Mouse (Mus musculus): Measurements from ENCODE around the gene Gm10134. TPM values are rescaled to one million over a fixed set of nuclear protein-coding genes. Genes with fewer than 3 reads are reported as not detected.

Gene Gm10134
- polyA plus RNA-seq, 1 experiment from 2014 or later = 7.5 TPM

GRCm38 (mm10) chr2:28537995-28538816 is 32.3 kb downstream of the Gm10134 start:
- H3K27me3 ChIP-seq (ENCODE audit: control insufficient read depth, insufficient read depth, low read length) = no peaks in the 10 kb centered on the region
- ATAC-seq (ENCODE audit: insufficient number of reproducible peaks, insufficient read depth, low FRiP score, low read depth) = no peak
- peaks cover 12% of the 10 kb centered on the region for H3K36me3 ChIP-seq (ENCODE audit: control insufficient read depth, insufficient read depth, low read length)
- H3K4me2 ChIP-seq (replicated peaks; ENCODE audit: low read depth, low read length) = no peak overlapping the region
- H3K9ac ChIP-seq (replicated peaks; ENCODE audit: low read depth, low read length) = no peak overlapping the region
- WGBS = 70% methylated on average over 8 of the region's 8 CpGs
- no peak overlapping the region for H3K4me3 ChIP-seq (ENCODE audit: low read depth, low read length)
- H3K4me1 ChIP-seq (ENCODE audit: control insufficient read depth, insufficient read depth, low read length) = peaks cover 68% of the 10 kb centered on the region
- no peaks in the 10 kb centered on the region for H3K9me3 ChIP-seq (ENCODE audit: control insufficient read depth, low read depth, low read length)
- H3K27ac ChIP-seq (ENCODE audit: low read length) = peak overlapping the region; percentile 78; the same call in 1 of the 2 replicates

DNA sequence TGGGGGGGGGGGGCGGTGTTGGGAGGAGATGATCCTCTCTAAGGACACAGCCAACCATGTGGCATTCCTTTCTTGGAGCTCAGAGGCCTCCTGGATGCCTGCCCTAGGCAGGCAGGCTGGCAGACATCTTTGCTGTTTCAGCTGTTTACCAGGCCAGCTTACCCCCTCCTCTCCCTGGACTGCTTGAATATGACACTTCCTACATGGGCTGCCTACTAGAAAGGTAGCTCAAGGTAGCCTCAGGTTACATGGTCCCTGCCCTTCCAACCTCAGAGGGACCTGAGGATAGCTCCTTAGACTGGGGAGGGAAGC is 32.9 kb downstream of the Gm10134 start:
- ATAC-seq (ENCODE audit: insufficient number of reproducible peaks, insufficient read depth, low FRiP score, low read depth) = no peak
- peak overlapping the region; percentile 78; the same call in 1 of the 2 replicates for H3K27ac ChIP-seq (ENCODE audit: low read length)
- WGBS = 78% methylated on average over 1 of the region's 1 CpGs
- H3K27me3 ChIP-seq (ENCODE audit: control insufficient read depth, insufficient read depth, low read length) = no peaks in the 10 kb centered on the region
- no peak overlapping the region for H3K9ac ChIP-seq (replicated peaks; ENCODE audit: low read depth, low read length)
- no peak overlapping the region for H3K4me3 ChIP-seq (ENCODE audit: low read depth, low read length)
- no peak overlapping the region for H3K4me2 ChIP-seq (replicated peaks; ENCODE audit: low read depth, low read length)
- H3K9me3 ChIP-seq (ENCODE audit: control insufficient read depth, low read depth, low read length) = no peaks in the 10 kb centered on the region
- H3K36me3 ChIP-seq (ENCODE audit: control insufficient read depth, insufficient read depth, low read length) = peaks cover 18% of the 10 kb centered on the region
- H3K4me1 ChIP-seq (ENCODE audit: control insufficient read depth, insufficient read depth, low read length) = peaks cover 68% of the 10 kb centered on the region

DNA sequence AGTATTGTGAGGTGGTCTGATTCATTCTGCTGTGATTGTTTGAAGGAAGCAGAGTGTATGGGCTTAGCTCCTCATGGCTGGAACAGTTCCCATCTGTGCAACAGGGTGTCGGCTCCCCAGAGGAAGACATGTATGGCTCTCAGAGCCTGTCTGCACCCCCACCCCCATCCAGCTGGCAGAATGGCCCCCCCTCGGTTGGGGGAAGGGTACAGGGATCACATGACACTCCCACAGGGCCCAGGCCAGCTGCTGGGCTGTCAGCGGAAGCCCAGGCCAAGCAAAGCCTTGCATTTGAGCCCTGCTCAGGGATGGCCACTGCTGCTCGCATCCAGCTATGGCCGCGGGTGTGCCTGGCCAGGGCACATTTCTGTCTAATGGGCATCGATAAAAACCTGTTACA is 33.3 kb downstream of the Gm10134 start:
- peak overlapping the region; percentile 78; the same call in 1 of the 2 replicates for H3K27ac ChIP-seq (ENCODE audit: low read length)
- H3K36me3 ChIP-seq (ENCODE audit: control insufficient read depth, insufficient read depth, low read length) = peaks cover 22% of the 10 kb centered on the region
- peak; percentile 39; the same call in 1 of the 2 replicates for ATAC-seq (ENCODE audit: insufficient number of reproducible peaks, insufficient read depth, low FRiP score, low read depth)
- no peaks in the 10 kb centered on the region for H3K27me3 ChIP-seq (ENCODE audit: control insufficient read depth, insufficient read depth, low read length)
- no peak overlapping the region for H3K9ac ChIP-seq (replicated peaks; ENCODE audit: low read depth, low read length)
- peaks cover 64% of the 10 kb centered on the region for H3K4me1 ChIP-seq (ENCODE audit: control insufficient read depth, insufficient read depth, low read length)
- H3K4me3 ChIP-seq (ENCODE audit: low read depth, low read length) = no peak overlapping the region
- no peak overlapping the region for H3K4me2 ChIP-seq (replicated peaks; ENCODE audit: low read depth, low read length)
- 44% methylated on average over 7 of the region's 7 CpGs for WGBS
- H3K9me3 ChIP-seq (ENCODE audit: control insufficient read depth, low read depth, low read length) = no peaks in the 10 kb centered on the region

DNA sequence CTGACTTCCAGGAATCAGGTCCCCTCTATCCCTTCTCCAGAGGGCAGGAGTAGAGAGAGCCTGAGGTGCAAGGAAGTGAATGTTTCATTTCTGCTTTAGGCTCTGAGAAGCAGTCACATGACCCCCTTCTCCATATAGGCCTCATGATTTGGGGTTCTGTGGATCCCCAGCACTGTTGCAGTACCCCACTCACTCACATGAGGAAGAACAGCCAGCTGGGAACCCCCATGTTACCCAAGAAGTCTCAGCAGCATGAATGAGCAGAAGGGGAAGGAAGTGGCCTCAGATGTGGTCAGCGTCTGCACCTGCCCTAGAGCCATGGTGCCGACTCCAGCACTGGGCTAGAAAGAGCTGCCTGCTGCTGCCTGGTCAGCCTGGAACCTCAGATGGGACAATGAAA is 34.1 kb downstream of the Gm10134 start:
- Histone ChIP-seq H3K27me3 (ENCODE audit: control insufficient read depth, insufficient read depth, low read length) (no peaks in the 10 kb centered on the region), H3K9ac (replicated peaks; ENCODE audit: low read depth, low read length) (no peak overlapping the region), H3K36me3 (ENCODE audit: control insufficient read depth, insufficient read depth, low read length) (peaks cover 29% of the 10 kb centered on the region), H3K4me1 (ENCODE audit: control insufficient read depth, insufficient read depth, low read length) (peaks cover 57% of the 10 kb centered on the region), H3K4me3 (ENCODE audit: low read depth, low read length) (no peak overlapping the region), H3K4me2 (replicated peaks; ENCODE audit: low read depth, low read length) (no peak overlapping the region), H3K27ac (ENCODE audit: low read length) (peak overlapping the region; percentile 78; the same call in 1 of the 2 replicates), H3K9me3 (ENCODE audit: control insufficient read depth, low read depth, low read length) (no peaks in the 10 kb centered on the region)
- no peak for ATAC-seq (ENCODE audit: insufficient number of reproducible peaks, insufficient read depth, low FRiP score, low read depth)
- WGBS = 75% methylated on average over 2 of the region's 2 CpGs

- no peaks in the 10 kb centered on the region for H3K27me3 ChIP-seq (ENCODE audit: control insufficient read depth, insufficient read depth, low read length)
- ATAC-seq (ENCODE audit: insufficient number of reproducible peaks, insufficient read depth, low FRiP score, low read depth) = no peak
- peaks cover 36% of the 10 kb centered on the region for H3K36me3 ChIP-seq (ENCODE audit: control insufficient read depth, insufficient read depth, low read length)
- no peaks in the 10 kb centered on the region for H3K9me3 ChIP-seq (ENCODE audit: control insufficient read depth, low read depth, low read length)
- H3K4me1 ChIP-seq (ENCODE audit: control insufficient read depth, insufficient read depth, low read length) = peaks cover 49% of the 10 kb centered on the region
- H3K4me2 ChIP-seq (replicated peaks; ENCODE audit: low read depth, low read length) = no peak overlapping the region
- H3K9ac ChIP-seq (replicated peaks; ENCODE audit: low read depth, low read length) = no peak overlapping the region
- H3K27ac ChIP-seq (ENCODE audit: low read length) = no peak overlapping the region
- no peak overlapping the region for H3K4me3 ChIP-seq (ENCODE audit: low read depth, low read length)
- 73% methylated on average over 8 of the region's 8 CpGs for WGBS
Measured at GRCm38 (mm10) chr2:28540587-28541227, 34.8 kb downstream of the Gm10134 start.

- H3K4me2 ChIP-seq (replicated peaks; ENCODE audit: low read depth, low read length) = no peak overlapping the region
- H3K27ac ChIP-seq (ENCODE audit: low read length) = no peak overlapping the region
- H3K36me3 ChIP-seq (ENCODE audit: control insufficient read depth, insufficient read depth, low read length) = peaks cover 55% of the 10 kb centered on the region
- H3K4me3 ChIP-seq (ENCODE audit: low read depth, low read length) = no peak overlapping the region
- 93% methylated on average over 8 of the region's 8 CpGs for WGBS
- ATAC-seq (ENCODE audit: insufficient number of reproducible peaks, insufficient read depth, low FRiP score, low read depth) = no peak
- H3K9ac ChIP-seq (replicated peaks; ENCODE audit: low read depth, low read length) = no peak overlapping the region
- H3K9me3 ChIP-seq (ENCODE audit: control insufficient read depth, low read depth, low read length) = no peaks in the 10 kb centered on the region
- H3K4me1 ChIP-seq (ENCODE audit: control insufficient read depth, insufficient read depth, low read length) = peaks cover 19% of the 10 kb centered on the region
- H3K27me3 ChIP-seq (ENCODE audit: control insufficient read depth, insufficient read depth, low read length) = no peaks in the 10 kb centered on the region
Measured at GRCm38 (mm10) chr2:28543894-28544293, 38.0 kb downstream of the Gm10134 start.

GRCm38 (mm10) chr2:28545976-28546375 is 40.1 kb downstream of the Gm10134 start:
- Histone ChIP-seq H3K36me3 (ENCODE audit: control insufficient read depth, insufficient read depth, low read length) (peaks cover 74% of the 10 kb centered on the region), H3K4me3 (ENCODE audit: low read depth, low read length) (no peak overlapping the region), H3K4me2 (replicated peaks; ENCODE audit: low read depth, low read length) (no peak overlapping the region), H3K27me3 (ENCODE audit: control insufficient read depth, insufficient read depth, low read length) (no peaks in the 10 kb centered on the region), H3K27ac (ENCODE audit: low read length) (no peak overlapping the region), H3K9me3 (ENCODE audit: control insufficient read depth, low read depth, low read length) (no peaks in the 10 kb centered on the region), H3K4me1 (ENCODE audit: control insufficient read depth, insufficient read depth, low read length) (no peaks in the 10 kb centered on the region), H3K9ac (replicated peaks; ENCODE audit: low read depth, low read length) (no peak overlapping the region)
- no peak for ATAC-seq (ENCODE audit: insufficient number of reproducible peaks, insufficient read depth, low FRiP score, low read depth)

GRCm38 (mm10) chr2:28546560-28546959 is 40.7 kb downstream of the Gm10134 start:
- Histone ChIP-seq H3K36me3 (ENCODE audit: control insufficient read depth, insufficient read depth, low read length) (peaks cover 80% of the 10 kb centered on the region), H3K9me3 (ENCODE audit: control insufficient read depth, low read depth, low read length) (no peaks in the 10 kb centered on the region), H3K4me2 (replicated peaks; ENCODE audit: low read depth, low read length) (no peak overlapping the region), H3K27ac (ENCODE audit: low read length) (no peak overlapping the region), H3K4me3 (ENCODE audit: low read depth, low read length) (no peak overlapping the region), H3K27me3 (ENCODE audit: control insufficient read depth, insufficient read depth, low read length) (no peaks in the 10 kb centered on the region), H3K4me1 (ENCODE audit: control insufficient read depth, insufficient read depth, low read length) (no peaks in the 10 kb centered on the region), H3K9ac (replicated peaks; ENCODE audit: low read depth, low read length) (no peak overlapping the region)
- WGBS = 78% methylated on average over 6 of the region's 6 CpGs
- ATAC-seq (ENCODE audit: insufficient number of reproducible peaks, insufficient read depth, low FRiP score, low read depth) = no peak
